Mouse (Mus musculus) intestine, embryonic 16.5 days (tissue): ENCODE data around the gene Mamld1. TPM values are rescaled to one million over a fixed set of nuclear protein-coding genes. Genes with fewer than 3 reads are reported as not detected.

Experiments
- polyA plus RNA-seq: library from polyadenylated mRNA; unstranded; fragments of >200 nt; fragmentation: Nextera tagmentation; extraction: Ambion mirVana; gene quantifications from 2 replicates; pipeline ENCODE4 v1.2.1, GENCODE M21; 2015

Gene Mamld1
- polyA plus RNA-seq, 1 experiment from 2014 or later, result 1.0 TPM

Other genes with a start within 250 kb of the Mamld1 start
- 13.3 and 15.2 TPM in 2 replicates for gene Mtm1, start 160.5 kb downstream of the Mamld1 start, polyA plus RNA-seq